Mouse (Mus musculus): ENCODE measurements around the gene Rcsd1. TPM values are rescaled to one million over a fixed set of nuclear protein-coding genes. Genes with fewer than 3 reads are reported as not detected.

The Rcsd1 gene
- total and polyA plus RNA-seq, 2 experiments = 2.6 to 3.3 TPM

- TF ChIP-seq CTCF (IDR thresholded peaks at IDR 0.05; ENCODE audit: low read depth, low read length) = no peak
- 41% methylated on average over 12 of the region's 12 CpGs for WGBS
- no peak for DNase-seq (ENCODE audit: extremely low read depth, low read depth, low spot score)
- Histone ChIP-seq H3K9ac (ENCODE audit: low read depth, low read length) (no peak overlapping the region), H3K79me2 (ENCODE audit: control insufficient read depth, insufficient read depth, low read length) (no peaks in the 10 kb centered on the region; the same call in 1 of the 2 replicates), H3K27me3 (ENCODE audit: control insufficient read depth, insufficient read depth, low read length) (no peaks in the 10 kb centered on the region), H3K4me3 (ENCODE audit: insufficient read depth, low read depth, low read length) (no peak overlapping the region), H3K27ac (replicated peaks; ENCODE audit: insufficient read depth, low read depth, low read length) (no peak overlapping the region), H3K4me1 (ENCODE audit: control insufficient read depth, insufficient read depth, low read length) (peaks cover 7% of the 10 kb centered on the region; the same call in 1 of the 2 replicates), H3K36me3 (ENCODE audit: control insufficient read depth, insufficient read depth, low read length) (no peaks in the 10 kb centered on the region)
Observed at GRCm38 (mm10) chr1:165633345-165633744, 76.2 kb downstream of the Rcsd1 start.

DNA sequence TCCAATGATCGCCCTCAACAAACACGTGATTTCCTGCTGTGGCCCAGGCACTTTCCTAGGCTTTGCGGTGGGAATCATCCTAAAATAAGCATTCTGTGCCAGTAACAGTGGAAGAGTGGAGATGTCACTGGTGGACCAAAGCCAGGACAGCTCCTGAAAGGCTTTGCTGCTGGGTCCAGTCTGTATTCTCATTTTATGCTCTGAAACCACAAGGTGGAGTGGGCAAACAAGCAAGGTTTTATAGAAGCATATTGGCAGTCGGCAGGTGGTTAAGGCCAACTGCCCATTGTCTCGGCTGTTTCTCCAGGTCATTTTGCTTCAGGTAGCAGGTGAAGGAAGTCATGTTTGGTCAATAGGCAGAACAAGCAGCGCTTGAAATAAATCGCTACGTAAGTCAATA is 78.4 kb downstream of the Rcsd1 start:
- no peak overlapping the region for H3K4me3 ChIP-seq (ENCODE audit: insufficient read depth, low read depth, low read length)
- no peaks in the 10 kb centered on the region for H3K27me3 ChIP-seq (ENCODE audit: control insufficient read depth, insufficient read depth, low read length)
- no peak for DNase-seq (ENCODE audit: extremely low read depth, low read depth, low spot score)
- 55% methylated on average over 8 of the region's 8 CpGs for WGBS
- TF ChIP-seq POLR2A (IDR thresholded peaks at IDR 0.05; ENCODE audit: extremely low read depth, insufficient read depth, low read length) (no peak), CTCF (IDR thresholded peaks at IDR 0.05; ENCODE audit: low read depth, low read length) (no peak)
- H3K4me1 ChIP-seq (ENCODE audit: control insufficient read depth, insufficient read depth, low read length) = peaks cover 7% of the 10 kb centered on the region; the same call in 1 of the 2 replicates
- no peak overlapping the region for H3K9ac ChIP-seq (ENCODE audit: low read depth, low read length)
- no peaks in the 10 kb centered on the region; the same call in 1 of the 2 replicates for H3K79me2 ChIP-seq (ENCODE audit: control insufficient read depth, insufficient read depth, low read length)
- H3K36me3 ChIP-seq (ENCODE audit: control insufficient read depth, insufficient read depth, low read length) = no peaks in the 10 kb centered on the region
- no peak overlapping the region for H3K27ac ChIP-seq (replicated peaks; ENCODE audit: insufficient read depth, low read depth, low read length)

DNA sequence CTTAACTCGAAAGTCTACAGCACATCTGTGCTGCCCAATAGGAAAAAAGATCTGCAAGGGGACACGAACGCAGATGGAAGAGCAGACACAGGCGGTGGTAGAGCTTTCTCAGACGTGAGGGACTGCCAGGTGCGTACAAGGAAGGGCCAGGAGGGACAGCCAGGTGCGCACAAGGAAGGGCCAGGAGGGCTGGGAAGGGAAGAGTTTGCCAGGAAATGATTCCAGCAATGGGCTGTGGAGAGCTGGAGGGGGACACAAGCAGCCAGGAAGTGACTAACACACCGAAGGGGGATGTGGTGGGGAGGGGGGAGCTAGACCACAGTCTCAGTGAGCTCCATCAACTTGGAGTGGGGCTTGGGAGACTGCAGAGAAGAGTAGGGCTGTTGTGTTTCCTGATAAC is 79.6 kb downstream of the Rcsd1 start:
- no peak for TF ChIP-seq CTCF (IDR thresholded peaks at IDR 0.05; ENCODE audit: low read depth, low read length)
- TF ChIP-seq POLR2A (IDR thresholded peaks at IDR 0.05; ENCODE audit: extremely low read depth, insufficient read depth, low read length) = no peak
- H3K4me1 ChIP-seq (ENCODE audit: control insufficient read depth, insufficient read depth, low read length) = peaks cover 4% of the 10 kb centered on the region; the same call in 1 of the 2 replicates

DNA sequence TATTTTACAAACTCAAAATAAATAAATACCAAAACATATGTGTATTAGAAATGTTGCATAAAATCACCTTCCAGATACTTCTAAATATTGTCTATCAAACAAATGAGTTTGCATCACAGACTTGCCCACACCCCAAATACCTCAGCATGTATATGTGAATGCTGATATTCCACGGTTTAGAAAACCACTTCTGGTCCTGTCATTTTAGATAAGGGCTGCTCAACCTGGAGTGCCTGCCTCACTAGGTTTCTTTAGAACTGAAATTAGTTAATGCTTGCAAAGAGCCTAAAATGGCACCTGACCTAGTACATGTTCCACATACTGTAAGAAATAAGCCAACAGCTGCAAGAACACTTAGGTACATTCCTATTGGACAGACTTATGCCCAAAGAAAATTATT is 81.0 kb downstream of the Rcsd1 start:
- H3K4me1 ChIP-seq (ENCODE audit: control insufficient read depth, insufficient read depth, low read length) = peaks cover 4% of the 10 kb centered on the region; the same call in 1 of the 2 replicates
- no peaks in the 10 kb centered on the region for H3K36me3 ChIP-seq (ENCODE audit: control insufficient read depth, insufficient read depth, low read length)
- H3K27me3 ChIP-seq (ENCODE audit: control insufficient read depth, insufficient read depth, low read length) = no peaks in the 10 kb centered on the region
- DNase-seq (ENCODE audit: extremely low read depth, low read depth, low spot score) = no peak
- 69% methylated on average over 1 of the region's 1 CpGs for WGBS
- no peak overlapping the region for H3K9ac ChIP-seq (ENCODE audit: low read depth, low read length)
- no peak overlapping the region for H3K4me3 ChIP-seq (ENCODE audit: insufficient read depth, low read depth, low read length)
- TF ChIP-seq CTCF (IDR thresholded peaks at IDR 0.05; ENCODE audit: low read depth, low read length) = no peak
- TF ChIP-seq POLR2A (IDR thresholded peaks at IDR 0.05; ENCODE audit: extremely low read depth, insufficient read depth, low read length) = no peak
- H3K27ac ChIP-seq (replicated peaks; ENCODE audit: insufficient read depth, low read depth, low read length) = no peak overlapping the region
- H3K79me2 ChIP-seq (ENCODE audit: control insufficient read depth, insufficient read depth, low read length) = no peaks in the 10 kb centered on the region; the same call in 1 of the 2 replicates

More for the DNA sequence above, 79.6 kb downstream of the Rcsd1 start:
- Histone ChIP-seq H3K79me2 (ENCODE audit: control insufficient read depth, insufficient read depth, low read length) (no peaks in the 10 kb centered on the region; the same call in 1 of the 2 replicates), H3K27ac (replicated peaks; ENCODE audit: insufficient read depth, low read depth, low read length) (no peak overlapping the region), H3K9ac (ENCODE audit: low read depth, low read length) (no peak overlapping the region), H3K4me3 (ENCODE audit: insufficient read depth, low read depth, low read length) (no peak overlapping the region), H3K27me3 (ENCODE audit: control insufficient read depth, insufficient read depth, low read length) (no peaks in the 10 kb centered on the region), H3K36me3 (ENCODE audit: control insufficient read depth, insufficient read depth, low read length) (no peaks in the 10 kb centered on the region)
- 76% methylated on average over 8 of the region's 8 CpGs for WGBS
- DNase-seq (ENCODE audit: extremely low read depth, low read depth, low spot score) = no peak

- Histone ChIP-seq H3K36me3 (ENCODE audit: control insufficient read depth, insufficient read depth, low read length) (no peaks in the 10 kb centered on the region), H3K4me1 (ENCODE audit: control insufficient read depth, insufficient read depth, low read length) (peaks cover 4% of the 10 kb centered on the region; the same call in 1 of the 2 replicates), H3K27ac (replicated peaks; ENCODE audit: insufficient read depth, low read depth, low read length) (no peak overlapping the region), H3K27me3 (ENCODE audit: control insufficient read depth, insufficient read depth, low read length) (no peaks in the 10 kb centered on the region), H3K9ac (ENCODE audit: low read depth, low read length) (no peak overlapping the region), H3K79me2 (ENCODE audit: control insufficient read depth, insufficient read depth, low read length) (no peaks in the 10 kb centered on the region; the same call in 1 of the 2 replicates), H3K4me3 (ENCODE audit: insufficient read depth, low read depth, low read length) (no peak overlapping the region)
- 83% methylated on average over 5 of the region's 5 CpGs for WGBS
- TF ChIP-seq CTCF (IDR thresholded peaks at IDR 0.05; ENCODE audit: low read depth, low read length) (no peak), POLR2A (IDR thresholded peaks at IDR 0.05; ENCODE audit: extremely low read depth, insufficient read depth, low read length) (no peak)
- DNase-seq (ENCODE audit: extremely low read depth, low read depth, low spot score) = no peak
Observed at GRCm38 (mm10) chr1:165625896-165626295, 83.7 kb downstream of the Rcsd1 start.

- peak overlapping the region; percentile 4; the same call in 1 of the 2 replicates for H3K27ac ChIP-seq (replicated peaks; ENCODE audit: insufficient read depth, low read depth, low read length)
- H3K4me1 ChIP-seq (ENCODE audit: control insufficient read depth, insufficient read depth, low read length) = peaks cover 4% of the 10 kb centered on the region; the same call in 1 of the 2 replicates
- H3K4me3 ChIP-seq (ENCODE audit: insufficient read depth, low read depth, low read length) = no peak overlapping the region
- TF ChIP-seq POLR2A (IDR thresholded peaks at IDR 0.05; ENCODE audit: extremely low read depth, insufficient read depth, low read length) (no peak), CTCF (IDR thresholded peaks at IDR 0.05; ENCODE audit: low read depth, low read length) (no peak)
- 27% methylated on average over 5 of the region's 5 CpGs for WGBS
- H3K9ac ChIP-seq (ENCODE audit: low read depth, low read length) = no peak overlapping the region
- H3K27me3 ChIP-seq (ENCODE audit: control insufficient read depth, insufficient read depth, low read length) = no peaks in the 10 kb centered on the region
- H3K79me2 ChIP-seq (ENCODE audit: control insufficient read depth, insufficient read depth, low read length) = no peaks in the 10 kb centered on the region; the same call in 1 of the 2 replicates
- no peaks in the 10 kb centered on the region for H3K36me3 ChIP-seq (ENCODE audit: control insufficient read depth, insufficient read depth, low read length)
- peak; percentile 63 for DNase-seq (ENCODE audit: extremely low read depth, low read depth, low spot score)
Observed at GRCm38 (mm10) chr1:165625058-165625457, 84.5 kb downstream of the Rcsd1 start.
